Mouse (Mus musculus) stomach, postnatal 0 days (tissue): Measurements from ENCODE around the gene Socs4. TPM values are rescaled to one million over a fixed set of nuclear protein-coding genes. Genes with fewer than 3 reads are reported as not detected.

Source experiments
- ATAC-seq: fragments of 200-750 bp; cut with Nextera tagmentation; 2 replicates; pipeline ENCODE4 v1.8.0; 2017; ENCODE audit not compliant: low FRiP score, low TSS enrichment
- DNase-seq: peaks from one replicate; pipeline ENCODE4 v3.0.0-alpha.2; 2016; ENCODE audit warnings: low spot score
- H3K27ac ChIP-seq: fragments of 300-500 bp; sonication (generic); replicated peaks from 2 replicates; pipeline ENCODE4 v1.5.1; 2014; ENCODE audit warnings: mild to moderate bottlenecking, control low read depth
- H3K27me3 ChIP-seq: fragments of 300-500 bp; sonication (generic); 2 replicates; pipeline ENCODE4 v1.6.1; 2014; ENCODE audit warnings: low read length; ENCODE audit not compliant: control insufficient read depth, insufficient read depth
- H3K36me3 ChIP-seq: fragments of 300-500 bp; sonication (generic); 2 replicates; pipeline ENCODE4 v1.6.1; 2014; ENCODE audit warnings: low read length, mixed read lengths; ENCODE audit not compliant: control insufficient read depth, insufficient read depth
- H3K4me1 ChIP-seq: fragments of 300-500 bp; sonication (generic); replicated peaks from 2 replicates; pipeline ENCODE4 v1.6.1; 2014; ENCODE audit warnings: antibody characterized with exemption; ENCODE audit not compliant: control insufficient read depth, insufficient read depth
- H3K4me2 ChIP-seq: fragments of 300-500 bp; sonication (generic); replicated peaks from 2 replicates; pipeline ENCODE4 v1.6.1; 2014; ENCODE audit warnings: low read depth, mild to moderate bottlenecking, control low read depth, moderate library complexity
- H3K4me3 ChIP-seq: fragments of 300-500 bp; sonication (generic); 2 replicates; pipeline ENCODE4 v1.5.1; 2014; ENCODE audit warnings: low read depth, low read length, control low read depth
- H3K9ac ChIP-seq: fragments of 300-500 bp; sonication (generic); 2 replicates; pipeline ENCODE4 v1.6.1; 2014; ENCODE audit warnings: mild to moderate bottlenecking, low read length, control low read depth, mixed read lengths
- H3K9me3 ChIP-seq: fragments of 300-500 bp; sonication (generic); 2 replicates; pipeline ENCODE4 v1.6.1; 2016; ENCODE audit warnings: low read length; ENCODE audit not compliant: control insufficient read depth
- CTCF ChIP-seq: IDR thresholded peaks from 2 replicates; pipeline ENCODE4 v1.5.1; 2016; ENCODE audit warnings: antibody characterized with exemption, low read depth, mild to moderate bottlenecking, moderate library complexity
- EP300 ChIP-seq: optimal IDR thresholded peaks from 2 replicates; pipeline ENCODE3; 2016; ENCODE audit warnings: antibody characterized with exemption
- WGBS: fragments of 180-500 bp; shearing (Covaris S2); extraction: QIAGEN DNeasy Blood & Tissue Kit; methylation state at CpG from one replicate; pipeline ENCODE4 v1.1.7; 2014; 5-methylcytosine and 5-hydroxymethylcytosine counted together
- polyA plus RNA-seq: library from polyadenylated mRNA; unstranded; fragments of >200 nt; fragmentation: Nextera tagmentation; extraction: Ambion mirVana; gene quantifications from 2 replicates; pipeline ENCODE4 v1.2.1, GENCODE M21; 2015

Gene Socs4
- polyA plus RNA-seq = 2.5 and 2.9 TPM in 2 replicates

GRCm38 (mm10) chr14:47276637-47277393, at the start of gene Socs4, which contains the start of gene Wdhd1:
TSS of gene Socs4 (plus strand) at chr14:47276931.
TSS of gene Wdhd1 (minus strand) at chr14:47276857.
- TF ChIP-seq CTCF (peak; percentile 37; the same call in 1 of the 2 replicates), EP300 (no peak)
- Histone ChIP-seq H3K27me3 (no peaks in the 10 kb centered on the region), H3K9me3 (no peaks in the 10 kb centered on the region), H3K4me3 (peak within 1 kb of the TSS; percentile 95), H3K4me2 (peak within 1 kb of the TSS; percentile 80), H3K36me3 (no peaks in the 10 kb centered on the region), H3K9ac (peak within 1 kb of the TSS; percentile 90), H3K4me1 (no peaks in the 10 kb centered on the region), H3K27ac (peak within 1 kb of the TSS; percentile 98)
- WGBS = under 1% methylated on average over 74 of the region's 77 CpGs
- DNase-seq (peak; percentile 96), ATAC-seq (peak; percentile 98)

GRCm38 (mm10) chr14:47229796-47230376, 46.8 kb upstream of the Socs4 start:
- H3K9me3 ChIP-seq = no peaks in the 10 kb centered on the region
- 59% methylated on average over 11 of the region's 11 CpGs for WGBS
- no peak overlapping the region for H3K4me2 ChIP-seq
- no peak for DNase-seq
- no peaks in the 10 kb centered on the region for H3K36me3 ChIP-seq
- H3K4me3 ChIP-seq = no peak overlapping the region
- no peaks in the 10 kb centered on the region for H3K4me1 ChIP-seq
- H3K9ac ChIP-seq = no peak overlapping the region
- TF ChIP-seq EP300 (no peak), CTCF (no peak)
- no peaks in the 10 kb centered on the region for H3K27me3 ChIP-seq
- H3K27ac ChIP-seq = no peak overlapping the region
- no peak for ATAC-seq

- ATAC-seq (no peak), DNase-seq (no peak)
- TF ChIP-seq CTCF (no peak), EP300 (no peak)
- H3K4me3 ChIP-seq = no peak overlapping the region
- no peak overlapping the region for H3K9ac ChIP-seq
- WGBS = 63% methylated on average over 2 of the region's 2 CpGs
- H3K27ac ChIP-seq = no peak overlapping the region
- H3K4me1 ChIP-seq = no peaks in the 10 kb centered on the region
- no peaks in the 10 kb centered on the region for H3K27me3 ChIP-seq
- H3K4me2 ChIP-seq = no peak overlapping the region
- H3K9me3 ChIP-seq = no peaks in the 10 kb centered on the region
- H3K36me3 ChIP-seq = no peaks in the 10 kb centered on the region
Observed at GRCm38 (mm10) chr14:47233602-47234001, 43.1 kb upstream of the Socs4 start.

GRCm38 (mm10) chr14:47234032-47234431, 42.7 kb upstream of the Socs4 start:
- no peak overlapping the region for H3K4me3 ChIP-seq
- TF ChIP-seq CTCF (no peak), EP300 (no peak)
- no peak overlapping the region for H3K9ac ChIP-seq
- H3K4me2 ChIP-seq = no peak overlapping the region
- no peak for DNase-seq
- H3K9me3 ChIP-seq = no peaks in the 10 kb centered on the region
- 86% methylated on average over 3 of the region's 3 CpGs for WGBS
- H3K27me3 ChIP-seq = no peaks in the 10 kb centered on the region
- H3K27ac ChIP-seq = no peak overlapping the region
- ATAC-seq = no peak
- H3K36me3 ChIP-seq = no peaks in the 10 kb centered on the region
- no peaks in the 10 kb centered on the region for H3K4me1 ChIP-seq

- no peak for DNase-seq
- Histone ChIP-seq H3K36me3 (no peaks in the 10 kb centered on the region), H3K4me2 (no peak overlapping the region), H3K4me1 (no peaks in the 10 kb centered on the region), H3K27me3 (no peaks in the 10 kb centered on the region), H3K27ac (no peak overlapping the region), H3K4me3 (no peak overlapping the region), H3K9me3 (no peaks in the 10 kb centered on the region), H3K9ac (no peak overlapping the region)
- ATAC-seq = no peak
- WGBS = 61% methylated on average over 5 of the region's 5 CpGs
- TF ChIP-seq EP300 (no peak), CTCF (no peak)
Observed at GRCm38 (mm10) chr14:47234526-47235250, 42.0 kb upstream of the Socs4 start.
